Mouse (Mus musculus): ENCODE data around the gene F2rl3.

DNA sequence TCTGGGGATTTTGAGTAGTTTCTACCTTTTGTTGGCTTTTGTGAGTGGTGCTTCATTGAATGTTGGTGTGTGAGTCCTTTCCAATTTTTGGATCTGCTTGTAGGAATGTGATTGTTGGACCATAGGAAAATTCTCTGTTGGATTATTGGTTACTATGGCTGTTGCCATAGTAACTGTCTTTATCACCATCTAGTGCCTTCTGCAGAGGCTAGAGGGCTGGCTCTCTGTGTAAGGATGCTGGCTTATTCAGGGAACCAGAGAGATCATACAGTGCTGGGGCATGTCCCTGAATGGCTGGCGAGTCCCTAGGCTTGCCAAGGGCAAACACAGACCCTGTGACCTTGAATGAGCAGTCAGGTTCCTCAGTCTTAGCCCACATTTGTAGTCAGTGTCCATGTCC, 33.0 kb upstream of the F2rl3 start:
- TF ChIP-seq POLR2A (IDR thresholded peaks at IDR 0.05; ENCODE audit: extremely low read depth, insufficient read depth, low read length) (no peak), CTCF (IDR thresholded peaks at IDR 0.05; ENCODE audit: extremely low read depth, insufficient read depth, low read length) (no peak)

All from cortical plate, adult 2 months (tissue).